Mouse (Mus musculus): ENCODE results near the gene C1qtnf2.

The C1qtnf2 gene

GRCm38 (mm10) chr11:43537074-43537473 is 63.0 kb downstream of the C1qtnf2 start:
- no peak for DNase-seq (ENCODE audit: low spot score)

GRCm38 (mm10) chr11:43539863-43540262 is 65.8 kb downstream of the C1qtnf2 start:
- DNase-seq (ENCODE audit: low spot score) = no peak
